Mouse (Mus musculus): ENCODE measurements at regions not wholly inside any gene's neighbourhood (a gene's known extent, or its start where the extent isn't known, plus 50 kb on each side); places are given as distances from the start of the nearest gene placed in this dataset.

GRCm38 (mm10) chr1:143879622-143880021, 102.5 kb downstream of the Uchl5 start:
- no peak for TF ChIP-seq CTCF (IDR thresholded peaks at IDR 0.05; ENCODE audit: borderline replicate concordance, extremely low read depth, insufficient read depth, insufficient read length)

GRCm38 (mm10) chr1:143878266-143878665, 101.2 kb downstream of the Uchl5 start:
- TF ChIP-seq POLR2A (IDR thresholded peaks at IDR 0.05; ENCODE audit: borderline replicate concordance, extremely low read depth, insufficient read depth, insufficient read length, poor library complexity, severe bottlenecking) = no peak
- TF ChIP-seq CTCF (IDR thresholded peaks at IDR 0.05; ENCODE audit: borderline replicate concordance, extremely low read depth, insufficient read depth, insufficient read length) = no peak
- no peak for DNase-seq (ENCODE audit: low read depth)

More at GRCm38 (mm10) chr1:143879622-143880021, 102.5 kb downstream of the Uchl5 start:
- no peak for DNase-seq (ENCODE audit: low read depth)

- TF ChIP-seq CTCF (IDR thresholded peaks at IDR 0.05; ENCODE audit: borderline replicate concordance, extremely low read depth, insufficient read depth, insufficient read length) = no peak
- TF ChIP-seq POLR2A (IDR thresholded peaks at IDR 0.05; ENCODE audit: borderline replicate concordance, extremely low read depth, insufficient read depth, insufficient read length, poor library complexity, severe bottlenecking) = no peak
- no peak for DNase-seq (ENCODE audit: low read depth)
Measured at GRCm38 (mm10) chr1:143860319-143860718, 83.2 kb downstream of the Uchl5 start.

GRCm38 (mm10) chr1:143858532-143858931, 81.5 kb downstream of the Uchl5 start:
- TF ChIP-seq POLR2A (IDR thresholded peaks at IDR 0.05; ENCODE audit: borderline replicate concordance, extremely low read depth, insufficient read depth, insufficient read length, poor library complexity, severe bottlenecking) = no peak
- no peak for TF ChIP-seq CTCF (IDR thresholded peaks at IDR 0.05; ENCODE audit: borderline replicate concordance, extremely low read depth, insufficient read depth, insufficient read length)
- no peak for DNase-seq (ENCODE audit: low read depth)
